Mouse (Mus musculus): ENCODE measurements around the gene Henmt1.

Henmt1 gene

GRCm38 (mm10) chr3:109008180-109008579, 68.5 kb downstream of the Henmt1 start:
- no peak for DNase-seq
